ENCODE assay signal across 8 mouse cellular contexts in genomic region chr10:80164998-80165344, GRCm38 (mm10). TPM values are rescaled to one million over a fixed set of nuclear protein-coding genes. Genes with fewer than 3 reads are reported as not detected.
DNase-seq lines count a peak whose midpoint lies in the region; ATAC-seq and TF ChIP-seq lines count a peak whose summit lies in the region.

No protein-coding gene starts in this region.

- peak overlapping the region; percentile 95 for H3K4me2 ChIP-seq in hindbrain, embryonic 16.5 days (ENCODE audit: low read length)

- peak overlapping the region; percentile 90 for H3K27ac ChIP-seq in hindbrain, embryonic 16.5 days (ENCODE audit: low read depth, low read length)
- peak overlapping the region; percentile 87 for H3K27ac ChIP-seq in left cerebral cortex, adult 2 months
- H3K27ac ChIP-seq in macrophage: peak overlapping the region; percentile 48

- ATAC-seq in hindbrain, embryonic 16.5 days: peak; percentile 67

- no peak; the same call in none of the 2 replicates for TF ChIP-seq CTCF in left cerebral cortex, adult 2 months (IDR thresholded peaks at IDR 0.05)

- H3K9me3 ChIP-seq in hindbrain, embryonic 16.5 days (ENCODE audit: control insufficient read depth, low read length): no peaks in the 10 kb centered on the region

- peak; percentile 90 for DNase-seq in R1 (ENCODE audit: low read depth, low spot score)
- DNase-seq in cerebellum, postnatal 4 days (ENCODE audit: low spot score in 2 of 2): peak; percentile 96 to 98
- DNase-seq in gastrocnemius, adult 18-20 months (ENCODE audit: low spot score): peak; percentile 98
- peak; percentile 94 to 97 for DNase-seq in left cerebral cortex, adult 2 months (ENCODE audit: extremely low spot score in 1 of 2, low spot score in 2 of 2)
- DNase-seq in retina, postnatal 7 days (ENCODE audit: low read depth, low spot score): peak; percentile 95
- DNase-seq in urinary bladder, adult 18-20 months (ENCODE audit: low spot score in 2 of 2): peak; percentile 94 to 95

- peak overlapping the region; percentile 83 for H3K9ac ChIP-seq in hindbrain, embryonic 16.5 days (ENCODE audit: low read depth, low read length)

- peaks cover 16% of the 10 kb centered on the region for H3K79me2 ChIP-seq in macrophage (ENCODE audit: inconsistent target)

- peak overlapping the region; percentile 50 for H3K4me3 ChIP-seq in hindbrain, embryonic 16.5 days (ENCODE audit: low read length)
- peak overlapping the region; percentile 43 for H3K4me3 ChIP-seq in left cerebral cortex, adult 2 months
- peak overlapping the region; percentile 18; the same call in 1 of the 2 replicates for H3K4me3 ChIP-seq in macrophage (ENCODE audit: inconsistent target)

- intact Hi-C loops in left cerebral cortex, adult 2 months (cut with DNase I): loop anchor here (1.0 kb wide), 1 partner anchor 16 kb away; no protein-coding TSS in a partner anchor

- H3K27me3 ChIP-seq in hindbrain, embryonic 16.5 days (replicated peaks; ENCODE audit: control insufficient read depth, insufficient read depth, low read length): no peaks in the 10 kb centered on the region

- H3K36me3 ChIP-seq in hindbrain, embryonic 16.5 days (ENCODE audit: control insufficient read depth, insufficient read depth, low read length): peaks cover 3% of the 10 kb centered on the region
- peaks cover 2% of the 10 kb centered on the region; the same call in 1 of the 2 replicates for H3K36me3 ChIP-seq in macrophage (ENCODE audit: inconsistent target)

- H3K4me1 ChIP-seq in hindbrain, embryonic 16.5 days (ENCODE audit: control insufficient read depth, insufficient read depth, low read depth, low read length): peaks cover 60% of the 10 kb centered on the region

- WGBS in hindbrain, embryonic 16.5 days: 0% methylated on average over 17 of the region's 17 CpGs
- 0% methylated on average over 17 of the region's 17 CpGs for WGBS in macrophage (ENCODE audit: missing documents)

RNA-seq across cellular contexts. Expression of gene Cirbp, which starts 0.8 kb away (rescaled TPM):
- total RNA-seq in gastrocnemius, adult 18-20 months (2021): 10 to 100 TPM; 28.9 to 37.5 TPM
- polyA plus RNA-seq in hindbrain, embryonic 16.5 days (2015; fragmentation: Nextera tagmentation; extraction: Ambion mirVana): 288 and 311 TPM in 2 replicates
- 10 to 100 TPM; 75.8 to 93.0 TPM for total RNA-seq in left cerebral cortex, adult 2 months (2021)
- total RNA-seq in macrophage (2018; cell fraction: chromatin; rRNA removed): 100 to 1,000 TPM in 11 of 26 experiments, 10 to 100 TPM in 15; 17.6 to 198 (median 86.7) TPM
- total RNA-seq in macrophage (2018; cell fraction: cytosol; rRNA removed): 10 to 100 TPM; 10.1 to 24.5 (median 16.7) TPM
- 10 to 100 TPM; 11.8 to 97.1 (median 35.2) TPM for total RNA-seq in macrophage (2018; cell fraction: nucleus; rRNA removed)
- 17.6 to 31.0 TPM (median 19.0 TPM) in 3 replicates for polyA plus RNA-seq in macrophage (2018)

RNA-seq across cellular contexts. Expression of gene 1600002K03Rik, which starts 7.8 kb away (rescaled TPM):
- total RNA-seq in gastrocnemius, adult 18-20 months (2021): 1 to 10 TPM; 5.4 to 6.5 TPM
- polyA plus RNA-seq in hindbrain, embryonic 16.5 days (2015; fragmentation: Nextera tagmentation; extraction: Ambion mirVana): 9.4 and 10.1 TPM in 2 replicates
- total RNA-seq in left cerebral cortex, adult 2 months (2021): 1 to 10 TPM; 6.0 to 8.1 TPM
- total RNA-seq in macrophage (2018; cell fraction: chromatin; rRNA removed): 1 to 10 TPM in 18 of 26 experiments, not detected in 8; 1.4 to 4.6 (median 2.1) TPM
- 10 to 100 TPM; 11.6 to 18.9 (median 13.6) TPM for total RNA-seq in macrophage (2018; cell fraction: cytosol; rRNA removed)
- total RNA-seq in macrophage (2018; cell fraction: nucleus; rRNA removed): 1 to 10 TPM in 25 of 26 experiments, not detected in 1; 2.4 to 8.5 (median 4.7) TPM
- polyA plus RNA-seq in macrophage (2018): 4.4 to 19.3 TPM (median 13.3 TPM) in 3 replicates

RNA-seq across cellular contexts. Expression of gene Efna2, which starts 14.3 kb away (rescaled TPM):
- under 1 TPM; 0.24 to 0.48 TPM for total RNA-seq in gastrocnemius, adult 18-20 months (2021)
- polyA plus RNA-seq in hindbrain, embryonic 16.5 days (2015; fragmentation: Nextera tagmentation; extraction: Ambion mirVana): 21.5 and 22.7 TPM in 2 replicates
- total RNA-seq in left cerebral cortex, adult 2 months (2021): 1 to 10 TPM; 6.8 to 7.2 TPM
- total RNA-seq in macrophage (2018; cell fraction: chromatin; rRNA removed): 1 to 10 TPM in 3 of 26 experiments, under 1 TPM in 12, not detected in 11; 0.30 to 1.9 (median 0.43) TPM
- 1 to 10 TPM in 3 of 26 experiments, under 1 TPM in 23; 0.09 to 1.6 (median 0.25) TPM for total RNA-seq in macrophage (2018; cell fraction: cytosol; rRNA removed)
- 1 to 10 TPM in 5 of 26 experiments, under 1 TPM in 15, not detected in 6; 0.20 to 1.7 (median 0.57) TPM for total RNA-seq in macrophage (2018; cell fraction: nucleus; rRNA removed)
- polyA plus RNA-seq in macrophage (2018): 0.11 to 0.29 TPM (median 0.26 TPM) in 3 replicates

RNA-seq across cellular contexts. Expression of gene Midn, which starts 16.9 kb away (rescaled TPM):
- total RNA-seq in gastrocnemius, adult 18-20 months (2021): 10 to 100 TPM; 40.6 to 47.9 TPM
- 16.0 and 16.1 TPM in 2 replicates for polyA plus RNA-seq in hindbrain, embryonic 16.5 days (2015; fragmentation: Nextera tagmentation; extraction: Ambion mirVana)
- 100 to 1,000 TPM in 1 of 2 experiments, 10 to 100 TPM in 1; 80.7 to 127 TPM for total RNA-seq in left cerebral cortex, adult 2 months (2021)
- 100 to 1,000 TPM in 2 of 26 experiments, 10 to 100 TPM in 24; 13.9 to 126 (median 56.5) TPM for total RNA-seq in macrophage (2018; cell fraction: chromatin; rRNA removed)
- 10 to 100 TPM; 20.5 to 44.1 (median 32.8) TPM for total RNA-seq in macrophage (2018; cell fraction: cytosol; rRNA removed)
- 100 to 1,000 TPM in 2 of 26 experiments, 10 to 100 TPM in 24; 20.4 to 111 (median 44.0) TPM for total RNA-seq in macrophage (2018; cell fraction: nucleus; rRNA removed)
- 16.3 to 36.3 TPM (median 20.3 TPM) in 3 replicates for polyA plus RNA-seq in macrophage (2018)

RNA-seq across cellular contexts. Expression of gene Cbarp, which starts 24.3 kb away (rescaled TPM):
- 1 to 10 TPM; 1.6 to 1.9 TPM for total RNA-seq in gastrocnemius, adult 18-20 months (2021)
- polyA plus RNA-seq in hindbrain, embryonic 16.5 days (2015; fragmentation: Nextera tagmentation; extraction: Ambion mirVana): 98.8 and 130 TPM in 2 replicates
- total RNA-seq in left cerebral cortex, adult 2 months (2021): 100 to 1,000 TPM; 431 to 456 TPM
- 10 to 100 TPM in 3 of 26 experiments, 1 to 10 TPM in 22, under 1 TPM in 1; 0.58 to 13.3 (median 5.5) TPM for total RNA-seq in macrophage (2018; cell fraction: chromatin; rRNA removed)
- total RNA-seq in macrophage (2018; cell fraction: cytosol; rRNA removed): 1 to 10 TPM in 22 of 26 experiments, under 1 TPM in 4; 0.79 to 3.8 (median 1.7) TPM
- total RNA-seq in macrophage (2018; cell fraction: nucleus; rRNA removed): 10 to 100 TPM in 3 of 26 experiments, 1 to 10 TPM in 23; 2.2 to 12.1 (median 4.5) TPM
- polyA plus RNA-seq in macrophage (2018): 1.9 to 3.0 TPM (median 2.4 TPM) in 3 replicates

Comparison
In these comparisons a context has a peak if more than half of its experiments do, and no peak if none do; other contexts are left out.
1. Peak in every context shown above with its lines: DNase-seq, ATAC-seq, H3K4me3 ChIP-seq and H3K27ac ChIP-seq.
2. RNA of gene Efna2, which starts 14.3 kb away (total RNA-seq): 6.8 to 7.2 TPM in left cerebral cortex, adult 2 months; 0.24 to 0.48 TPM in gastrocnemius, adult 18-20 months; every median in the first group is over 4 times any median in the second.